Mouse (Mus musculus) CD4-positive helper T cell, adult 2 months (primary cell): ENCODE data around the gene Usp53.

Experiments
- DNase-seq: peaks from one replicate; pipeline ENCODE4 v3.0.0-alpha.2; 2012; ENCODE audit warnings: low read depth, missing footprints, low spot score

The Usp53 gene

GRCm38 (mm10) chr3:122984249-122985182 is at the start of gene Usp53:
TSS of gene Usp53 (minus strand) at chr3:122984510.
- peak; percentile 97 for DNase-seq

GRCm38 (mm10) chr3:123033804-123034203 is 49.5 kb upstream of the Usp53 start:
- DNase-seq = no peak

- DNase-seq = no peak
Observed at GRCm38 (mm10) chr3:123025634-123026033, 41.3 kb upstream of the Usp53 start.

GRCm38 (mm10) chr3:123024496-123025234 is 40.4 kb upstream of the Usp53 start:
- no peak for DNase-seq

GRCm38 (mm10) chr3:123018792-123019191 is 34.5 kb upstream of the Usp53 start:
- no peak for DNase-seq

- DNase-seq = no peak
Observed at GRCm38 (mm10) chr3:123013476-123013875, 29.2 kb upstream of the Usp53 start.

GRCm38 (mm10) chr3:123009417-123009816 is 25.1 kb upstream of the Usp53 start:
- no peak for DNase-seq

- DNase-seq = no peak
Observed at GRCm38 (mm10) chr3:123007386-123007785, 23.1 kb upstream of the Usp53 start.

- no peak for DNase-seq
Observed at GRCm38 (mm10) chr3:123001053-123001452, 16.7 kb upstream of the Usp53 start.

- DNase-seq = no peak
Observed at GRCm38 (mm10) chr3:122998511-122998910, 14.2 kb upstream of the Usp53 start.

- no peak for DNase-seq
Observed at GRCm38 (mm10) chr3:122996968-122997367, 12.7 kb upstream of the Usp53 start.

- no peak for DNase-seq
Observed at GRCm38 (mm10) chr3:122986906-122987305, 2.6 kb upstream of the Usp53 start.

GRCm38 (mm10) chr3:122986386-122986785 is 2.1 kb upstream of the Usp53 start:
- DNase-seq = no peak

- DNase-seq = no peak
Observed at GRCm38 (mm10) chr3:122985183-122985944, 1.1 kb upstream of the Usp53 start.

- peak; percentile 72 for DNase-seq
Observed at GRCm38 (mm10) chr3:122983849-122984248, 461 bp downstream of the Usp53 start.

GRCm38 (mm10) chr3:122975964-122976363 is 8.3 kb downstream of the Usp53 start:
- no peak for DNase-seq

GRCm38 (mm10) chr3:122975363-122975762 is 8.9 kb downstream of the Usp53 start:
- DNase-seq = no peak

GRCm38 (mm10) chr3:122974833-122975232 is 9.5 kb downstream of the Usp53 start:
- DNase-seq = no peak

- DNase-seq = no peak
Observed at GRCm38 (mm10) chr3:122972126-122972822, 12.0 kb downstream of the Usp53 start.

- no peak for DNase-seq
Observed at GRCm38 (mm10) chr3:122968391-122968790, 15.9 kb downstream of the Usp53 start.

- no peak for DNase-seq
Observed at GRCm38 (mm10) chr3:122964301-122964700, 20.0 kb downstream of the Usp53 start.
